Mouse (Mus musculus): ENCODE results near the gene Srpk2.
"Not testable (repeated sequence)": the region's sequence is repeated elsewhere in the genome, so short reads cannot be mapped to it uniquely, and the experiment has no call there.

Gene Srpk2

GRCm38 (mm10) chr5:23561227-23561626, 123.2 kb downstream of the Srpk2 start:
- no peak for DNase-seq (ENCODE audit: low spot score)

GRCm38 (mm10) chr5:23560171-23560570, 124.2 kb downstream of the Srpk2 start:
- DNase-seq (ENCODE audit: low spot score) = no peak

GRCm38 (mm10) chr5:23556007-23556770, 128.2 kb downstream of the Srpk2 start:
- no peak for DNase-seq (ENCODE audit: low spot score)

- not testable (repeated sequence) for DNase-seq (ENCODE audit: low spot score)
Observed at GRCm38 (mm10) chr5:23553338-23553737, 131.1 kb downstream of the Srpk2 start.

GRCm38 (mm10) chr5:23551687-23552086, 132.7 kb downstream of the Srpk2 start:
- DNase-seq (ENCODE audit: low spot score) = no peak

- no peak for DNase-seq (ENCODE audit: low spot score)
Observed at GRCm38 (mm10) chr5:23535692-23536091, 148.7 kb downstream of the Srpk2 start.

GRCm38 (mm10) chr5:23531541-23532096, 152.8 kb downstream of the Srpk2 start:
- no peak for DNase-seq (ENCODE audit: low spot score)

GRCm38 (mm10) chr5:23531100-23531499, 153.3 kb downstream of the Srpk2 start:
- DNase-seq (ENCODE audit: low spot score) = no peak

- no peak for DNase-seq (ENCODE audit: low spot score)
Observed at GRCm38 (mm10) chr5:23524621-23525020, 159.8 kb downstream of the Srpk2 start.

GRCm38 (mm10) chr5:23523936-23524335, 160.5 kb downstream of the Srpk2 start:
- no peak for DNase-seq (ENCODE audit: low spot score)

- DNase-seq (ENCODE audit: low spot score) = no peak
Observed at GRCm38 (mm10) chr5:23521645-23522044, 162.8 kb downstream of the Srpk2 start.

- DNase-seq (ENCODE audit: low spot score) = no peak
Observed at GRCm38 (mm10) chr5:23519679-23520078, 164.7 kb downstream of the Srpk2 start.

GRCm38 (mm10) chr5:23518673-23519072, 165.7 kb downstream of the Srpk2 start:
- DNase-seq (ENCODE audit: low spot score) = no peak

- DNase-seq (ENCODE audit: low spot score) = no peak
Observed at GRCm38 (mm10) chr5:23517839-23518238, 166.6 kb downstream of the Srpk2 start.

- no peak for DNase-seq (ENCODE audit: low spot score)
Observed at GRCm38 (mm10) chr5:23516962-23517361, 167.5 kb downstream of the Srpk2 start.

GRCm38 (mm10) chr5:23515038-23515437, 169.4 kb downstream of the Srpk2 start:
- no peak for DNase-seq (ENCODE audit: low spot score)

GRCm38 (mm10) chr5:23513468-23513867, 170.9 kb downstream of the Srpk2 start:
- DNase-seq (ENCODE audit: low spot score) = no peak

GRCm38 (mm10) chr5:23512556-23512955, 171.9 kb downstream of the Srpk2 start:
- no peak for DNase-seq (ENCODE audit: low spot score)

- DNase-seq (ENCODE audit: low spot score) = no peak
Observed at GRCm38 (mm10) chr5:23511456-23511855, 173.0 kb downstream of the Srpk2 start.

- no peak for DNase-seq (ENCODE audit: low spot score)
Observed at GRCm38 (mm10) chr5:23508630-23509029, 175.8 kb downstream of the Srpk2 start.

GRCm38 (mm10) chr5:23507210-23507609, 177.2 kb downstream of the Srpk2 start:
- DNase-seq (ENCODE audit: low spot score) = no peak

GRCm38 (mm10) chr5:23505578-23505977, 178.8 kb downstream of the Srpk2 start:
- DNase-seq (ENCODE audit: low spot score) = no peak

GRCm38 (mm10) chr5:23502317-23502937, 182.0 kb downstream of the Srpk2 start:
- no peak for DNase-seq (ENCODE audit: low spot score)

Measured in urinary bladder, postnatal 10 days (tissue).